Mouse (Mus musculus): ENCODE measurements around the gene Tmub2. TPM values are rescaled to one million over a fixed set of nuclear protein-coding genes. Genes with fewer than 3 reads are reported as not detected.

Gene Tmub2
- total RNA-seq, 1 experiment: 33.0 TPM

GRCm38 (mm10) chr11:102294416-102294815, 9.7 kb downstream of the Tmub2 start:
- Histone ChIP-seq H3K4me3 (ENCODE audit: insufficient read depth in 1 of 2, low read depth in 1 of 2, low read length in 2 of 2, poor library complexity in 1 of 2, severe bottlenecking in 1 of 2) (peak overlapping the region in 1 of 2 experiments; percentile 94; a peak in 1 of 4 replicates), H3K9me3 (ENCODE audit: control insufficient read depth, insufficient read depth, low read depth, low read length) (no peaks in the 10 kb centered on the region), H3K36me3 (ENCODE audit: control insufficient read depth, insufficient read depth, low read length, poor library complexity, severe bottlenecking) (peaks cover 41% of the 10 kb centered on the region), H3K4me1 (ENCODE audit: control insufficient read depth in 2 of 2, insufficient read depth in 2 of 2, low read length in 2 of 2, poor library complexity in 1 of 2) (peaks cover 8 to 21% of the 10 kb centered on the region in 2 experiments; a peak in 3 of 4 replicates), H3K27ac (ENCODE audit: insufficient read depth, low read depth, low read length, poor library complexity, severe bottlenecking) (no peak overlapping the region), H3K9ac (ENCODE audit: insufficient read depth, low read depth, low read length, poor library complexity, severe bottlenecking) (peak overlapping the region; percentile 92; the same call in 1 of the 2 replicates)
- no peak for DNase-seq (ENCODE audit: low read depth, low spot score)
- no peak for TF ChIP-seq MAFK (IDR thresholded peaks at IDR 0.05; ENCODE audit: insufficient read depth, low read depth, low read length)
- no peak for TF ChIP-seq ZNF384 (IDR thresholded peaks at IDR 0.05; ENCODE audit: low read depth, low read length)
- TF ChIP-seq CHD2 (IDR thresholded peaks at IDR 0.05; ENCODE audit: low read depth, low read length): no peak
- TF ChIP-seq HCFC1 (IDR thresholded peaks at IDR 0.05; ENCODE audit: borderline replicate concordance, insufficient read depth, low read length): no peak
- TF ChIP-seq ZC3H11A (IDR thresholded peaks at IDR 0.05; ENCODE audit: borderline replicate concordance, low read depth, low read length): no peak
- in situ Hi-C loops (cut with MboI; ENCODE audit: low sequenced_read_pairs in 2 of 2, unreplicated experiment in 2 of 2): loop anchor here in 1 of 2 experiments (5.0 kb wide), 1 partner anchor 118 kb away; no protein-coding TSS in a partner anchor

GRCm38 (mm10) chr11:102294887-102295597, 10.3 kb downstream of the Tmub2 start:
- peak overlapping the region; percentile 92 for H3K27ac ChIP-seq (ENCODE audit: insufficient read depth, low read depth, low read length, poor library complexity, severe bottlenecking)
- H3K9ac ChIP-seq (ENCODE audit: insufficient read depth, low read depth, low read length, poor library complexity, severe bottlenecking): peak overlapping the region; percentile 92
- TF ChIP-seq MAFK (IDR thresholded peaks at IDR 0.05; ENCODE audit: insufficient read depth, low read depth, low read length) (no peak), HCFC1 (IDR thresholded peaks at IDR 0.05; ENCODE audit: borderline replicate concordance, insufficient read depth, low read length) (no peak), ZC3H11A (IDR thresholded peaks at IDR 0.05; ENCODE audit: borderline replicate concordance, low read depth, low read length) (no peak), CHD2 (IDR thresholded peaks at IDR 0.05; ENCODE audit: low read depth, low read length) (no peak), ZNF384 (IDR thresholded peaks at IDR 0.05; ENCODE audit: low read depth, low read length) (no peak)
- H3K4me3 ChIP-seq (ENCODE audit: insufficient read depth in 1 of 2, low read depth in 1 of 2, low read length in 2 of 2, poor library complexity in 1 of 2, severe bottlenecking in 1 of 2): peak overlapping the region; percentile 83 to 94
- in situ Hi-C loops (cut with MboI; ENCODE audit: low sequenced_read_pairs in 2 of 2, unreplicated experiment in 2 of 2): loop anchor here in 1 of 2 experiments (5.0 kb wide), 1 partner anchor 117 kb away; no protein-coding TSS in a partner anchor
- H3K9me3 ChIP-seq (ENCODE audit: control insufficient read depth, insufficient read depth, low read depth, low read length): no peaks in the 10 kb centered on the region
- H3K36me3 ChIP-seq (ENCODE audit: control insufficient read depth, insufficient read depth, low read length, poor library complexity, severe bottlenecking): peaks cover 41% of the 10 kb centered on the region
- no peak for DNase-seq (ENCODE audit: low read depth, low spot score)
- peaks cover 8 to 20% of the 10 kb centered on the region in 2 experiments; a peak in 3 of 4 replicates for H3K4me1 ChIP-seq (ENCODE audit: control insufficient read depth in 2 of 2, insufficient read depth in 2 of 2, low read length in 2 of 2, poor library complexity in 1 of 2)

- Histone ChIP-seq H3K9me3 (ENCODE audit: control insufficient read depth, insufficient read depth, low read depth, low read length) (no peaks in the 10 kb centered on the region), H3K4me1 (ENCODE audit: control insufficient read depth in 2 of 2, insufficient read depth in 2 of 2, low read length in 2 of 2, poor library complexity in 1 of 2) (peaks cover 8 to 13% of the 10 kb centered on the region in 2 experiments; a peak in 3 of 4 replicates), H3K4me3 (ENCODE audit: insufficient read depth in 1 of 2, low read depth in 1 of 2, low read length in 2 of 2, poor library complexity in 1 of 2, severe bottlenecking in 1 of 2) (peak overlapping the region; percentile 83 to 94), H3K9ac (ENCODE audit: insufficient read depth, low read depth, low read length, poor library complexity, severe bottlenecking) (peak overlapping the region; percentile 92), H3K27ac (ENCODE audit: insufficient read depth, low read depth, low read length, poor library complexity, severe bottlenecking) (peak overlapping the region; percentile 92), H3K36me3 (ENCODE audit: control insufficient read depth, insufficient read depth, low read length, poor library complexity, severe bottlenecking) (peaks cover 34% of the 10 kb centered on the region)
- no peak for DNase-seq (ENCODE audit: low read depth, low spot score)
- no peak for TF ChIP-seq HCFC1 (IDR thresholded peaks at IDR 0.05; ENCODE audit: borderline replicate concordance, insufficient read depth, low read length)
- in situ Hi-C loops (cut with MboI; ENCODE audit: low sequenced_read_pairs in 2 of 2, unreplicated experiment in 2 of 2): no loop called here
These were observed 11.1 kb downstream of the Tmub2 start for GRCm38 (mm10) chr11:102295598-102296471.

- H3K4me3 ChIP-seq (ENCODE audit: insufficient read depth in 1 of 2, low read depth in 1 of 2, low read length in 2 of 2, poor library complexity in 1 of 2, severe bottlenecking in 1 of 2): peak within 1 kb of the TSS; percentile 83 to 94
- peak; percentile 98 for DNase-seq (ENCODE audit: low read depth, low spot score)
- in situ Hi-C loops (cut with MboI; ENCODE audit: low sequenced_read_pairs in 2 of 2, unreplicated experiment in 2 of 2): no loop called here
- H3K4me1 ChIP-seq (ENCODE audit: control insufficient read depth in 2 of 2, insufficient read depth in 2 of 2, low read length in 2 of 2, poor library complexity in 1 of 2): peaks cover 8 to 13% of the 10 kb centered on the region in 2 experiments; a peak in 3 of 4 replicates
- peak within 1 kb of the TSS; percentile 93 for H3K27ac ChIP-seq (ENCODE audit: insufficient read depth, low read depth, low read length, poor library complexity, severe bottlenecking)
- TF ChIP-seq MAFK (IDR thresholded peaks at IDR 0.05; ENCODE audit: insufficient read depth, low read depth, low read length): no peak
- no peak for TF ChIP-seq ZC3H11A (IDR thresholded peaks at IDR 0.05; ENCODE audit: borderline replicate concordance, low read depth, low read length)
- TF ChIP-seq ZNF384 (IDR thresholded peaks at IDR 0.05; ENCODE audit: low read depth, low read length): 0 out of 2 replicates have a peak, but pooled peaks have one; percentile 4
- TF ChIP-seq CHD2 (IDR thresholded peaks at IDR 0.05; ENCODE audit: low read depth, low read length): no peak
- peak; percentile 58; the same call in 1 of the 2 replicates for TF ChIP-seq HCFC1 (IDR thresholded peaks at IDR 0.05; ENCODE audit: borderline replicate concordance, insufficient read depth, low read length)
- peaks cover 25% of the 10 kb centered on the region for H3K36me3 ChIP-seq (ENCODE audit: control insufficient read depth, insufficient read depth, low read length, poor library complexity, severe bottlenecking)
- H3K9ac ChIP-seq (ENCODE audit: insufficient read depth, low read depth, low read length, poor library complexity, severe bottlenecking): peak within 1 kb of the TSS; percentile 92
- H3K9me3 ChIP-seq (ENCODE audit: control insufficient read depth, insufficient read depth, low read depth, low read length): no peaks in the 10 kb centered on the region
These were observed 12.1 kb downstream of the Tmub2 start, which contains the start of gene Atxn7l3 for GRCm38 (mm10) chr11:102296491-102297472. Gene Atxn7l3 (minus strand): TSS chr11:102296631.
